Mouse (Mus musculus) CD8-positive naive resting alpha-beta T cell, adult 2 months (primary cell): ENCODE results near the gene Gpsm3.

Experiments used
- DNase-seq, 2 experiments: peaks; one replicate each; pipeline ENCODE4 v3.0.0; 2022; ENCODE audit warnings: low read depth in 2 of 2, low spot score in 2 of 2

Gpsm3 gene

GRCm38 (mm10) chr17:34628644-34628967, 39.0 kb downstream of the Gpsm3 start:
- no peak for DNase-seq

GRCm38 (mm10) chr17:34629221-34629751, 39.7 kb downstream of the Gpsm3 start, which contains the start of gene Prrt1:
TSS of gene Prrt1 (plus strand) at chr17:34629533.
- DNase-seq: no peak

GRCm38 (mm10) chr17:34629796-34630603, 40.4 kb downstream of the Gpsm3 start:
- DNase-seq: peak in 1 of 2 experiments; percentile 63

GRCm38 (mm10) chr17:34630761-34631301, 41.2 kb downstream of the Gpsm3 start:
- peak in 1 of 2 experiments; percentile 14 for DNase-seq

- no peak for DNase-seq
Measured at GRCm38 (mm10) chr17:34631647-34632046, 42.0 kb downstream of the Gpsm3 start.

GRCm38 (mm10) chr17:34632261-34632691, 42.7 kb downstream of the Gpsm3 start:
- peak; percentile 50 to 77 for DNase-seq

- no peak for DNase-seq
Measured at GRCm38 (mm10) chr17:34635671-34636070, 46.1 kb downstream of the Gpsm3 start.

- DNase-seq: no peak
Measured at GRCm38 (mm10) chr17:34637459-34637858, 47.9 kb downstream of the Gpsm3 start.

- DNase-seq: no peak
Measured at GRCm38 (mm10) chr17:34639461-34640255, 50.1 kb downstream of the Gpsm3 start.

- DNase-seq: no peak
Measured at GRCm38 (mm10) chr17:34640778-34641601, 51.4 kb downstream of the Gpsm3 start.
